Mouse (Mus musculus): ENCODE measurements around the gene Ptar1. TPM values are rescaled to one million over a fixed set of nuclear protein-coding genes. Genes with fewer than 3 reads are reported as not detected.
A peak's percentile ranks its signal among the peaks of the same experiment; 100 is the strongest.

Gene Ptar1
- total RNA-seq, 1 experiment from 2014 or later = 18.2 TPM

DNA sequence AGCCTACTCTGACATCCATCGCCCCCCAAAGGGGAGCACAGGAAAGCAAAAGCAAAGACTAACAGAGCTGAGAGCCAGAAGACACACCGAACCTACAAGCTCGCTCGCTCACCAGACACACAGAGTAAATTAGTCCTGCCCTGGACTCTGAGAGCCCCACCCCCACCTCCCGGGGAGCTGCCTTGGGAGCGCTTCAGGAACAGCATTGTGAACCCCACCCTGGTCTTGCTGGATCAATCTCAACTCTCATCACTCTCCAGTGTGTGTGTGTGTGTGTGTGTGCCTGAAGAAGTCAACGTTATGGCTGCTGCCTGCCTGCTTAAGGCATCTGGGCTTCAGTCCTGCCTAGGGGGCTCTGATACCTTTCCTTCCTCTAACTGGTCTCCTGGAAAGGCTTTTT lies 69.8 kb downstream of the Ptar1 start:
- ATAC-seq (replicated peaks; ENCODE audit: low read depth, poor library complexity, severe bottlenecking) = no peak

DNA sequence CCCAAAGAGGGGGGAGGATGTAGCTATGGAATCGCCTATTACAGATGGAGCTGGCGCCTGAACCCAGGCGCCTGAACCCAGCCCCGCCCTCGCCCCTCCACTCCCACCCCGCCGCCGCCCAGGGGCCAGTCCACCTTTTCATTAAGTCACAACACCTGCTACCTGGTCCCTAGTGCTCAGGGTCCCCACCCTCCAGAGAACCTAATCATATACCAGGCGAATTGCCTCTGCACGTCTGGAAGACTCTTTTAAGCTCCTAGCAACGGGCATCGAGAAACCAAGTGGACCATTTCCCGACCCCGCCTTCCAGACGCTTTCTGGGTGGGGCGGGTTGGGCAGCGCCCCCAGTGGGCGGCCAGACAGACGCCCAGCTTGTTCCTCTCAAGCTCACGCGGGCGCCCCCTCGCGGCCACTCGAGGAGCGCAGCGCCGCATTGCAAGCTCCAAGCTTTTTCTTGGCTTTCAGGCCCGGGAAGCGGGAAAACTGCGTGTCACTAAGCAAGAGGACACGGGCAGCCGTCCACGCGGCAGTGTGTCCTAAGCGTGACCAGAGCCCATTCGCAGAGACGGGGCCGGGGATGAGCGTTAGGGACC lies 70.8 kb downstream of the Ptar1 start:
- peak; percentile 80 for ATAC-seq (replicated peaks; ENCODE audit: low read depth, poor library complexity, severe bottlenecking)

DNA sequence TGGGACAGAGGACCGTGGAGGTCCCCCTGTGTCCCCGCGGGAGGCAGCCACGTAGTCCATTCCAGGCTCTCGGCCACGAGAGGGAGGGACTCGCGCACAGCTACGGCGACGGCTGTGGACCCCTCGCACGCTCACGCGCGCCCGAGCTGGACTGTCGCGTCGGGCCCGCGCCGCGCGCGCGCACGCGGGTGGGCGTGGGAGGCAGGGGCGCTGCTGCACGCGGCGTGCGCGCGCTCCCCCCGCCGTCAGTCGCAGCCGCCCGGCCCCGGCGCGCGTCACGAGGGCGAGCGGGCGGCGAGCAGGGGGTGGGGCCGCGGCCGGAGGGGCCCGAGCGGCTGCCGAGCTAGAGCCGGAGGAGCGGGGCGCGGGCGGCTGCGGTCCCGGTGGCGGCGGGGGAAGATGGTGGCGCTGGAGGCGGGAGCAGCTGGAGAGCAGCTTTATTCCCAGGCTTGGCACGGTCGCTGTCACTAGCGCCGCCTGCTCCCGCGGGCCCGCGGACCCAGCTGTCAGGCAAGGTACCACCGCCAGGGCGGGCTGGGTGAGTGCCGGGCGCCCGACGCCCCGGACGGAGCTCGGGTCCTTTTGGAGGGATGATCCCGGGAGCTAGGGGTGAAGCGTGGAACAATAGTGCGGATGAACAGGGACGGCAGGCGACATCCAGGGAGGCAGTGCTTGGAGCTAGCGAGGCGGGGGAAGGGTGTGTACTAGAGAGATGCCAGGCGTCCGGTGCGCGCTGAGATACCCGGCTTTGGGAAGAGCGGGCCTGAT lies 71.5 kb downstream of the Ptar1 start, which contains the start of gene Apba1:
Apba1 (plus strand) TSS at position 334 of the 768 bp plus-strand sequence.
- peak; percentile 59 for ATAC-seq (replicated peaks; ENCODE audit: low read depth, poor library complexity, severe bottlenecking)

DNA sequence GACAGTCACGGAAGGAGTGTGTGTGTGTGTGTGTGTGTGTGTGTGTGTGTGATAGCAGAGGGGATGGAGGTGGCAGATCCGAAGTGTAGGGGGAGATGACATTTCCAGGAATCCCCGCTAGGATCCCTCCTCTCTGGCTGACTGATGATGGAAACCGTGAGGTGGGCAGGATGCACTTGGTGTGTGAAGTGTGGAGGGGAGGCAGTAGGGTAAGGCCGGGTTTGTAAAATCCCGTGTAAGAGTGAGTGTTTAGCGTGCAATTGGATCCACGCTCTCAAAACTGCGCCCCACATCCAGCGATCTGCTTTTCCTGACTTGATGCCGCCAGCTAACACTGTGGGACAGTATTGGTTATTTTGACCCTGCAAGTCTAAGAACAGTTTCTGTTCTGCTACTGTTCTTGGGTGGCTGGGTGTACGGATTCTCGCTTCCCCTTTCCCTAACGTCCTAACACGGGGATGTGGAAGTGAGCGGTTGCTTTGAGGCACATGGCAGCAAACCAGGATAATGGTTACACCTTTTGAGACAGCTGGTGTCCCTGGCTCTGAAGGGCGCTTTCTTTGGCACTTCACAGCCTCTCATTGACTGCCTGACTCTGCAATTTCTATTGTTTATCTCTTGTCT lies 72.2 kb downstream of the Ptar1 start:
- ATAC-seq (replicated peaks; ENCODE audit: low read depth, poor library complexity, severe bottlenecking) = peak; percentile 72

DNA sequence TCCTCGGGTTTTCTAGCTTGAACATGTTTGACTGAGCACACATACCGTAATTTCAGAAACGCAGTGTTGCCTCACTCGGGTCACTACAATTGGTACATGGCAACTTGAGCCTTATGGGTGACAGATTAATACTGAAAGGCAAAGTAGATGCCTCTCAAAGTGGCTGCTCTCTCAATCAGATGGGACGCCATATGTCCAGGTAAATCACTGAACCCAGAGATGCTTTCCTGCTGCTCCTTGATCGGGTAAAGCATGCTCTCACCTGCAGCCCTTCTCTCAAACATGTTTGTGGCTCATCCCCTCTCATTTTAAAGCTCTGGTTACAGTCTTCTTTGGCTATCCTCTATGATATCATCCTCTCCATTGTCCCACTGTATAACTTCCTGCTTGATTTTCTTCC lies 76.1 kb downstream of the Ptar1 start:
- ATAC-seq (replicated peaks; ENCODE audit: low read depth, poor library complexity, severe bottlenecking) = no peak

DNA sequence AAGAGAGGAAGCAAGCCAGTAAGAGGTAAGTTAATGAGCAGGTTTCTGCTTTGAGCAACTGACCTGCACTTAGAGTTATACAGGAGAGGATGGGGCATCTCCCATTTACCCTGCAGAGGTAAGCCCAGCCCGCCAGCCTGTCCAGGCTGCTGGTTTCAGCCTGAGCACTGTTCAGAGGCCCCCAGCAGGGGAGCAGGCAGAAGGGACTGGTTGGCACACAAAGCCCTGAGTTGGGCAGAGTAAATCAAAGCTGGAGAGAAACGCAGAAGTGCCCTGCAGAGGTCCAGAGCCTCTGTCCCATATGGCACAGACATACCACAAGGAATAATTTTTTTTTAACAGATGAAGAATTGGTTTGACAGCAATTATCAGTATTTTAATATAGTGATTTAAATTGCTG lies 76.8 kb downstream of the Ptar1 start:
- ATAC-seq (replicated peaks; ENCODE audit: low read depth, poor library complexity, severe bottlenecking) = no peak

DNA sequence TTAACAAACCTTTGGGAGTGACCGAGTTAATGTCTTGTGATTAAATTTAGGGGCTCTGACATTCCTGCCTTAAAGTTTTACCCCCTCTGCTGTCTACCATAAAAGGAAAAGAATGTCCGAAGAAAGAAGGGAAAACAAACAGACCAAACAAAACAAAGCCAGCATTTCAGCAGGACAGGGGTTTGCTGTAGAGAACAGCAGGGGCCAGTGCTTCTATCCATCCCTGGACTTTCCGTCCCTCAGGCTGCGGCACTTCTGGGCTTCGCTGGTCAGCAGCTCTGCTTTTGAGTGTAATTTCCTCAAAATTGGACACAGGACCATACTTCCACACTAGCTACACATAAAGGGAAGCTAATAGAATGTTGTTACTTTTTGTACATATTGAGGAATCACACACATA lies 81.6 kb downstream of the Ptar1 start:
- ATAC-seq (replicated peaks; ENCODE audit: low read depth, poor library complexity, severe bottlenecking) = no peak

DNA sequence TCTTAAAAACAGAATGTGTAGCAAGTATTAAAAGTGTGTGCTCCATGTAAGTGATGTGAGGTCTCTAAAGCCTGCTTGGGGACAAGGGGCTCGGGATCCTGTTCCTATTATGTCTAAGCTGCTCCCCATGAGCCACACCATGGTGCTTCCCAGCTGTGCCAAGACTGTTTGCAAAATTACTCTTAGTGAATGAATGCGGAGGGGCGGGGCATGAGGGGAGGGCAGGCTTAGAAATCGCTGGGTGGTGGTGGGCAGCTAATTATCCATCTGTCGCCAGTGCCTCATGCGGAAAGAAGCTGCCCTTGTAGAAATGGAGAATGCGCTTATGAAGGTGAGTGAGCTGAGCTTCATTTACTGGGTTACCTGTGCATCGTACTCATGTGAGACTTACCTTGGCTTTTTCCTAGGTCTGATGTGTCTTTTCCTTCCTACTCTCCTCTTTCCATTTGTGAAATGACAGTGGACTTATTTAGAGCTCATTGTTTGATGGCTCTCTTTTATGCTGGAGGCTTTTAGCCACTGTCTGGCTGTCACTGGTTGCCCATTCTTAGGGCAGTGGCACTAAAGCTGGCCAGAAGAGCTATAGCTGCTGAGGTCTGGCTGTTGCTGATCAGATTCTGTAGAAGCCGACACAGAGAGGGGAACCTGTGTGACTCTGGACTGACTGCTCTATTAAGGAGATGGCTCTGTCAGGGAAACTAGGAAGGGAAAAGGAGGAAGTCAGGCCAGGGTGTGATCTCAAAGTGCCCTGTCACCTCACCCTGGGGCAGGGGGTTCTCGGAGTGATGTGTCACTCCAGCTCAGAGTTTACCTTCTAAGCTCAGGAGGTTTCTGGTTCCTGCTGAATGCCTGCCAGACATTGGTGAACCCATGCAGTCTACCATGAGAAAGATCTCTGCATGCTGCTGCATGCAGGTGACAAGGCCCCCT lies 83.5 kb downstream of the Ptar1 start:
- 0 out of 2 replicates have a peak, but pooled peaks have one; percentile 60 for ATAC-seq (replicated peaks; ENCODE audit: low read depth, poor library complexity, severe bottlenecking)

DNA sequence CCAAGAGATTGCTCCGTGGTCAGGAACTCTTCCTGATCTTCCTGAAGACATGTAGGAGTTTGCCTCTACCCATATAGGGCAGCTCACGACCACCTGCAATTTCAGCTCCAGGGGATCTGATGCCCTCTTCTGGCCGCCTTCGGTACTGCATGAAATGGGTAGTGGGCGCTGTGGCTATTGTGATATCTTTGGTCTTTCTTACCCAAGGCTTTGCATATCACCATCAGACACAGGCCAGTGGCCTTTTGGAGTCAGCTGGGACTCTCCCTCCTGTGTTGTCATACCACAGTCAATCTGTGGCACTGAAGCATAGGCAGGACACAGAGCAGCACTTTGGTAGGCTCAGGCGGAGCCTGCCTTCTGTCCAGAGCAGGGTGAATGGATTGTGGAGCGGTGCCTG lies 84.7 kb downstream of the Ptar1 start:
- no peak for ATAC-seq (replicated peaks; ENCODE audit: low read depth, poor library complexity, severe bottlenecking)

DNA sequence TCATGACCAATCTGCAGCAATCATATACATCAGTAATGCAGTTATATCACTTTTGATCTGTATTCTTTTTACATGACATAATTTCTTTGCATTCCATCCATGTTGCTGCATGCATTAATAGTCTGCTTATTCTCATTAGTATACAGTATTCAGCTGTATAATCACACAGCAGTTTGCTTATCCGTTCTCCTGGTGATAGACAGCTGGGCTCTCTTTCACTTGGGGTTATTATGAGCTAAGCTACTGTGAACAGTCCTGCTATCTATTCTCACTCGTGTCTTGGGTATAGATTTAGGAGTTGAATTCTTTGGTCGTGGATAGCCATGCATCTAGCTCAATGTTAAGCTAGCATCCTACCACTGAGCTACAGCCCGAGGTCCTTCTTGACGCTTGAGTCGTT lies 88.1 kb downstream of the Ptar1 start:
- no peak for ATAC-seq (replicated peaks; ENCODE audit: low read depth, poor library complexity, severe bottlenecking)

DNA sequence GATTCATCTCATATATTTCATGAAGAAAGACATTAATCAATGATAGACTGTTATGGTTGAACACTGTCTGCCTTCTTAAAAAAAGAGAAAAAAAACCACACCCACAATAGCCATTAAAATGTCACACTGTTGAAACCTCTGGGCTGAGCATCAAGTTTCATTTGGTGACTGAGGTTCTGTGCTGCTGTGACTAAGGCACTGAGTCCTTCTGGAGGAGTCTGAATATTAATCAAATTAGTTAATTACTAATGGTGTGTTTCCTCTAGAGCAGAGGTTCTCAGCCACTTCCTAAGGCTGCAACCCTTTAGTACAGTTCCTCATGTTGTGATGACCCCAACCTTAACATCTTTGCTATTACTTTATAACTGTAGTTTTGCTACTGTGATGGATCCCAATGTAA lies 91.9 kb downstream of the Ptar1 start:
- ATAC-seq (replicated peaks; ENCODE audit: low read depth, poor library complexity, severe bottlenecking) = no peak

DNA sequence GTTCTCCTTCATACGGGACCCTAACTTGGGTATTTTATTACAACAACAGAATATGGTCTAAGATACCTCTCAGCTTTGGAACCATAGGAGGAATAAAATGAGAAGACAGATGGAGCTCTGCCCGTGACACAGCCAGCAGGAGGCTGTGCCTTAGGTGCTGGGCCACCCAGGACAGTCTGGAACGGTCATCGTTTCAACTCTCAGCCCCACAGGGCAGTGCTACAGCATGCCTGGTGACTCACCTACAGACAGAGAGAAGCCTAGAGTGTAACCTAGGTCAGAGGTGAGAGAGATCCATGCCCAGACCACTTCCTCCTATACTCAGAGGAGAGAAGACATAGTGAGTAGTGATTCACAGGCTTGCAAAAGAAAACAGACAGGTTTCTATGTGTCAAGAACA lies 92.9 kb downstream of the Ptar1 start:
- no peak for ATAC-seq (replicated peaks; ENCODE audit: low read depth, poor library complexity, severe bottlenecking)

Other genes starting within 250 kb of the Ptar1 start
- 0.34 and 1.4 TPM in 2 replicates for gene Mamdc2, start 239.0 kb upstream of the Ptar1 start, total RNA-seq (2017)
- not detected in 2 replicates for gene 1700028P14Rik, start 34.6 kb upstream of the Ptar1 start, total RNA-seq (2017)
- 2.9 TPM in 2 replicates for gene Apba1, start 71.5 kb downstream of the Ptar1 start, total RNA-seq (2017)

Measured in common myeloid progenitor, adult 5-6 weeks (primary cell).